In genomic region chr12:79429507-79430291, GRCm38 (mm10) we compare ENCODE assay signal across 15 mouse cellular contexts.
DNase-seq lines count a peak whose midpoint lies in the region; ATAC-seq and TF ChIP-seq lines count a peak whose summit lies in the region.
"Had no signal": no experiment of that assay in that cellular context is flagged by ENCODE, and none has a peak within 500 bp of the region (broad histone marks: within the 10 kb centered on the region; RNA-seq: fewer than 3 reads in every experiment).

No protein-coding gene starts in this region.

- TF ChIP-seq CTCF in cerebellum, adult 2 months (IDR thresholded peaks at IDR 0.05; ENCODE audit: borderline replicate concordance, insufficient read depth, low read depth, low read length): no peak

- peak overlapping the region; percentile 56 for H3K27ac ChIP-seq in heart, embryonic 16.5 days (ENCODE audit: low read length)
- H3K27ac ChIP-seq in midbrain, embryonic 10.5 days (replicated peaks): peak overlapping the region; percentile 76
- H3K27ac ChIP-seq in midbrain, embryonic 13.5 days: no peak overlapping the region
- H3K27ac ChIP-seq in cerebellum, adult 2 months (ENCODE audit: insufficient read depth, low read length): no peak overlapping the region
- H3K27ac ChIP-seq: forebrain, embryonic 12.5 days; liver, embryonic 14.5 days had no signal

- no peak for TF ChIP-seq POLR2A in cerebellum, adult 2 months (IDR thresholded peaks at IDR 0.05; ENCODE audit: borderline replicate concordance, insufficient read depth, low read length)

- no peak overlapping the region for H3K4me2 ChIP-seq in heart, embryonic 16.5 days (ENCODE audit: low read depth, low read length)
- H3K4me2 ChIP-seq in midbrain, embryonic 13.5 days (replicated peaks): no peak overlapping the region
- H3K4me2 ChIP-seq: forebrain, embryonic 12.5 days had no signal

- peaks cover 3% of the 10 kb centered on the region; the same call in 1 of the 2 replicates for H3K9me3 ChIP-seq in heart, embryonic 16.5 days (replicated peaks; ENCODE audit: control insufficient read depth, low read length)
- H3K9me3 ChIP-seq in midbrain, embryonic 10.5 days (replicated peaks): no peaks in the 10 kb centered on the region; the same call in 1 of the 2 replicates
- no peaks in the 10 kb centered on the region for H3K9me3 ChIP-seq in midbrain, embryonic 13.5 days
- H3K9me3 ChIP-seq: forebrain, embryonic 12.5 days had no signal

- intact Hi-C loops in heart, postnatal 36 days (cut with DNase I): no loop called here
- intact Hi-C loops in left cerebral cortex, postnatal 10 days (cut with DNase I): no loop called here

- no peaks in the 10 kb centered on the region for H3K27me3 ChIP-seq in heart, embryonic 16.5 days (ENCODE audit: control insufficient read depth, insufficient read depth, low read length)
- H3K27me3 ChIP-seq in midbrain, embryonic 10.5 days (ENCODE audit: low read depth, poor library complexity, severe bottlenecking): no peaks in the 10 kb centered on the region
- no peaks in the 10 kb centered on the region for H3K27me3 ChIP-seq in midbrain, embryonic 13.5 days
- H3K27me3 ChIP-seq in cerebellum, adult 2 months (ENCODE audit: control insufficient read depth, insufficient read depth, low read length): no peaks in the 10 kb centered on the region
- H3K27me3 ChIP-seq: forebrain, embryonic 12.5 days had no signal

- WGBS in heart, embryonic 16.5 days: 37% methylated on average over 7 of the region's 7 CpGs
- WGBS in midbrain, embryonic 10.5 days: 68% methylated on average over 7 of the region's 7 CpGs
- 59% methylated on average over 7 of the region's 7 CpGs for WGBS in midbrain, embryonic 13.5 days
- 53% methylated on average over 7 of the region's 7 CpGs for WGBS in cerebellum, adult 2 months

- H3K9ac ChIP-seq in heart, embryonic 16.5 days (ENCODE audit: low read length): peak overlapping the region; percentile 27; the same call in 1 of the 2 replicates
- no peak overlapping the region for H3K9ac ChIP-seq in midbrain, embryonic 13.5 days (replicated peaks)
- H3K9ac ChIP-seq: forebrain, embryonic 12.5 days; liver, embryonic 14.5 days had no signal

- no peak for DNase-seq in heart, postnatal 36 days
- no peak for DNase-seq in midbrain, embryonic 10.5 days (ENCODE audit: low spot score)
- DNase-seq in induced T-regulatory cell, adult 2 months (ENCODE audit: low read depth): peak; percentile 58
- DNase-seq in left cerebral cortex, postnatal 10 days (ENCODE audit: extremely low spot score in 1 of 2, low spot score in 2 of 2): no peak
- DNase-seq in cerebellum, adult 2 months: no peak
- no peak for DNase-seq in cerebellum, postnatal 36 days
- DNase-seq: adrenal gland, postnatal 14 days; cerebellum, adult 11 months; gastrocnemius, postnatal 25 days; kidney, adult 9 months; thymus, adult 18-20 months had no signal

- no peaks in the 10 kb centered on the region for H3K36me3 ChIP-seq in heart, embryonic 16.5 days (ENCODE audit: control insufficient read depth, insufficient read depth)
- H3K36me3 ChIP-seq in midbrain, embryonic 10.5 days: no peaks in the 10 kb centered on the region
- no peaks in the 10 kb centered on the region for H3K36me3 ChIP-seq in midbrain, embryonic 13.5 days
- H3K36me3 ChIP-seq: forebrain, embryonic 12.5 days had no signal

- ATAC-seq in heart, embryonic 16.5 days (replicated peaks; ENCODE audit: extremely low read depth, insufficient read depth, low FRiP score): no peak
- no peak for ATAC-seq in midbrain, embryonic 13.5 days

- no peak overlapping the region for H3K4me3 ChIP-seq in heart, embryonic 16.5 days (ENCODE audit: low read length)
- H3K4me3 ChIP-seq in midbrain, embryonic 10.5 days: no peak overlapping the region
- no peak overlapping the region for H3K4me3 ChIP-seq in midbrain, embryonic 13.5 days (replicated peaks)
- no peak overlapping the region for H3K4me3 ChIP-seq in cerebellum, adult 2 months (replicated peaks; ENCODE audit: insufficient read depth, low read depth, low read length)
- H3K4me3 ChIP-seq: forebrain, embryonic 12.5 days had no signal

- H3K4me1 ChIP-seq in heart, embryonic 16.5 days (ENCODE audit: control insufficient read depth, insufficient read depth, low read length): peaks cover 13% of the 10 kb centered on the region
- peaks cover 28% of the 10 kb centered on the region for H3K4me1 ChIP-seq in midbrain, embryonic 10.5 days
- peaks cover 11% of the 10 kb centered on the region; the same call in 1 of the 2 replicates for H3K4me1 ChIP-seq in midbrain, embryonic 13.5 days (replicated peaks)
- no peaks in the 10 kb centered on the region for H3K4me1 ChIP-seq in cerebellum, adult 2 months (ENCODE audit: control insufficient read depth, insufficient read depth, low read length)

Comparison
In these comparisons a context has a peak if more than half of its experiments do, and no peak if none do; other contexts are left out.
1. H3K27ac ChIP-seq: peak in heart, embryonic 16.5 days (single experiment) and midbrain, embryonic 10.5 days (single experiment); none in midbrain, embryonic 13.5 days (single experiment) and cerebellum, adult 2 months (single experiment).